Mouse (Mus musculus): ENCODE data around the gene Adgrl3. TPM values are rescaled to one million over a fixed set of nuclear protein-coding genes. Genes with fewer than 3 reads are reported as not detected.

Adgrl3 gene
- polyA plus RNA-seq, 1 experiment from 2014 or later = 8.5 TPM

GRCm38 (mm10) chr5:81638422-81638821 is 618.5 kb downstream of the Adgrl3 start:
- Histone ChIP-seq H3K4me2 (ENCODE audit: low read length) (no peak overlapping the region), H3K4me1 (ENCODE audit: control insufficient read depth in 2 of 2, insufficient read depth in 2 of 2, low read length in 2 of 2) (no peaks in the 10 kb centered on the region), H3K27ac (replicated peaks in 1 of 2; ENCODE audit: control insufficient read depth in 1 of 2, insufficient read depth in 1 of 2, low read depth in 2 of 2, low read length in 2 of 2) (no peak overlapping the region), H3K4me3 (ENCODE audit: control insufficient read depth in 1 of 2, insufficient read depth in 1 of 2, low read depth in 1 of 2, low read length in 2 of 2) (no peak overlapping the region), H3K9me3 (ENCODE audit: control insufficient read depth, low read length) (no peaks in the 10 kb centered on the region), H3K9ac (ENCODE audit: low read length) (no peak overlapping the region), H3K36me3 (ENCODE audit: control insufficient read depth, insufficient read depth, low read length) (no peaks in the 10 kb centered on the region), H3K27me3 (ENCODE audit: control insufficient read depth, insufficient read depth, low read length) (no peaks in the 10 kb centered on the region)
- 68% methylated on average over 2 of the region's 2 CpGs for WGBS
- no peak for ATAC-seq (ENCODE audit: insufficient number of reproducible peaks, insufficient read depth, low FRiP score, low read depth)

GRCm38 (mm10) chr5:81640118-81640517 is 620.2 kb downstream of the Adgrl3 start:
- Histone ChIP-seq H3K4me1 (ENCODE audit: control insufficient read depth in 2 of 2, insufficient read depth in 2 of 2, low read length in 2 of 2) (no peaks in the 10 kb centered on the region), H3K27ac (replicated peaks in 1 of 2; ENCODE audit: control insufficient read depth in 1 of 2, insufficient read depth in 1 of 2, low read depth in 2 of 2, low read length in 2 of 2) (no peak overlapping the region), H3K27me3 (ENCODE audit: control insufficient read depth, insufficient read depth, low read length) (no peaks in the 10 kb centered on the region), H3K4me3 (ENCODE audit: control insufficient read depth in 1 of 2, insufficient read depth in 1 of 2, low read depth in 1 of 2, low read length in 2 of 2) (no peak overlapping the region), H3K9me3 (ENCODE audit: control insufficient read depth, low read length) (no peaks in the 10 kb centered on the region), H3K9ac (ENCODE audit: low read length) (no peak overlapping the region), H3K4me2 (ENCODE audit: low read length) (no peak overlapping the region), H3K36me3 (ENCODE audit: control insufficient read depth, insufficient read depth, low read length) (no peaks in the 10 kb centered on the region)
- 69% methylated on average over 4 of the region's 4 CpGs for WGBS
- ATAC-seq (ENCODE audit: insufficient number of reproducible peaks, insufficient read depth, low FRiP score, low read depth) = no peak

GRCm38 (mm10) chr5:81645557-81645956 is 625.6 kb downstream of the Adgrl3 start:
- H3K36me3 ChIP-seq (ENCODE audit: control insufficient read depth, insufficient read depth, low read length) = no peaks in the 10 kb centered on the region
- 63% methylated on average over 5 of the region's 5 CpGs for WGBS
- H3K27ac ChIP-seq (replicated peaks in 1 of 2; ENCODE audit: control insufficient read depth in 1 of 2, insufficient read depth in 1 of 2, low read depth in 2 of 2, low read length in 2 of 2) = no peak overlapping the region
- H3K4me2 ChIP-seq (ENCODE audit: low read length) = no peak overlapping the region
- no peaks in the 10 kb centered on the region for H3K9me3 ChIP-seq (ENCODE audit: control insufficient read depth, low read length)
- no peak for ATAC-seq (ENCODE audit: insufficient number of reproducible peaks, insufficient read depth, low FRiP score, low read depth)
- no peaks in the 10 kb centered on the region for H3K4me1 ChIP-seq (ENCODE audit: control insufficient read depth in 2 of 2, insufficient read depth in 2 of 2, low read length in 2 of 2)
- H3K9ac ChIP-seq (ENCODE audit: low read length) = no peak overlapping the region
- no peak overlapping the region for H3K4me3 ChIP-seq (ENCODE audit: control insufficient read depth in 1 of 2, insufficient read depth in 1 of 2, low read depth in 1 of 2, low read length in 2 of 2)
- no peaks in the 10 kb centered on the region for H3K27me3 ChIP-seq (ENCODE audit: control insufficient read depth, insufficient read depth, low read length)

DNA sequence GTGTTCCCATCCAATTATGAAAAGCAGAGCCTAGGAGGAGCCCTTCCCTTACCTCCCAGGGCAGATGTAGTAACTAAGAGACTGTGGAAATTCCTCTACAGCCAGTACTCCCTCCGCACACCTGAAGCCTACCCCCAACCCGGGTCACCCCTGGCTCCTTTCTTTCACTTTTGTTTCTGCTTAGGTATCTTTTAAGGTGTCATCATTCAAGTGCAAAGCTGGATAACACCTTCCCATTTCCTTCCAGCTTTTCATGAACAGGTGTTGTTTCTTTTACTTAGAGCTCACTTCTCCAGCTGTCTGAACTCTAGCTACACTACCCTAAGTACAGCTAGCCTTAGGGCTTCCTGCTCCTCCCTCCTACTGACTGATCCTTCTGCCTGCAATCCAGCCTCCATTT is 634.0 kb downstream of the Adgrl3 start:
- Histone ChIP-seq H3K4me1 (ENCODE audit: control insufficient read depth in 2 of 2, insufficient read depth in 2 of 2, low read length in 2 of 2) (no peaks in the 10 kb centered on the region), H3K4me3 (ENCODE audit: control insufficient read depth in 1 of 2, insufficient read depth in 1 of 2, low read depth in 1 of 2, low read length in 2 of 2) (no peak overlapping the region), H3K9ac (ENCODE audit: low read length) (no peak overlapping the region), H3K36me3 (ENCODE audit: control insufficient read depth, insufficient read depth, low read length) (no peaks in the 10 kb centered on the region), H3K9me3 (ENCODE audit: control insufficient read depth, low read length) (no peaks in the 10 kb centered on the region), H3K27me3 (ENCODE audit: control insufficient read depth, insufficient read depth, low read length) (no peaks in the 10 kb centered on the region), H3K27ac (replicated peaks in 1 of 2; ENCODE audit: control insufficient read depth in 1 of 2, insufficient read depth in 1 of 2, low read depth in 2 of 2, low read length in 2 of 2) (no peak overlapping the region), H3K4me2 (ENCODE audit: low read length) (no peak overlapping the region)
- WGBS = 58% methylated on average over 2 of the region's 2 CpGs
- ATAC-seq (ENCODE audit: insufficient number of reproducible peaks, insufficient read depth, low FRiP score, low read depth) = no peak

DNA sequence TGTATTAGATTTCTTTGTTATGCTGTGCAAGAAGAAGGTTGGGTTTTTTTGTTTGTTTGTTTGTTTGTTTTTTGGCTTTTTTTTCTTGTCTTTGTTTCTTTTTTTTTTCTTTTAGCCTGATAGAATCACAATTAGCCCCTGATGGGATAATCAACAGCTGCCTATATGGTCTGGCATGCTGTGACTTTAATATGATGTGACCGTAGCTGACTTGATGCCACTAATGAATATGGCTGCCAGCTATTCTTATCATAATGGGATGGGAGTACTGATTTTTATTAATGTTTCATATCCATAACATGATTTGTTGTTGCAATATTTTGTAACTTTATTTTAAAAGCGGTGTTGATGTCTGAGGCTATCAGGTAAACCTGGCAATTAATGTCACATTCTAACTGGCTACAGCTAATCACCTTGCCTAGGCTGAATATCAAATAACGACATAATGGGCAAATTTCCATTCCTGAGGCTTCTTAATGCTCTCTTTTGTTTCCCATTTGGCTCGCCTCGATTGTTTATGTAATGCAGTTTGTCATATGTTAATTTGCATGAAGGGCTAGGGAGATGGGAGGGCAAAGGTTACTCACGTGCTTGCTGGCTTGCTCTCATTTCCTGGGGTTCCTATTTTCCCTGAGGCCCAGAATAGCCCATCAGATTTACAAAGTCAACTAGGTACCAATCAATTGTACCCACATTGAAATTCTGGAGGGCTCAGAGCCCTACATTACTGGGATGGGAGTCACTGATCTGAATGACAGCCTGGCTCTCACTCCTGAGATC is 641.9 kb downstream of the Adgrl3 start:
- WGBS = 66% methylated on average over 6 of the region's 6 CpGs
- Histone ChIP-seq H3K4me1 (ENCODE audit: control insufficient read depth in 2 of 2, insufficient read depth in 2 of 2, low read length in 2 of 2) (no peaks in the 10 kb centered on the region), H3K36me3 (ENCODE audit: control insufficient read depth, insufficient read depth, low read length) (no peaks in the 10 kb centered on the region), H3K9me3 (ENCODE audit: control insufficient read depth, low read length) (no peaks in the 10 kb centered on the region), H3K9ac (ENCODE audit: low read length) (no peak overlapping the region), H3K27me3 (ENCODE audit: control insufficient read depth, insufficient read depth, low read length) (no peaks in the 10 kb centered on the region), H3K4me2 (ENCODE audit: low read length) (no peak overlapping the region), H3K27ac (replicated peaks in 1 of 2; ENCODE audit: control insufficient read depth in 1 of 2, insufficient read depth in 1 of 2, low read depth in 2 of 2, low read length in 2 of 2) (no peak overlapping the region), H3K4me3 (ENCODE audit: control insufficient read depth in 1 of 2, insufficient read depth in 1 of 2, low read depth in 1 of 2, low read length in 2 of 2) (no peak overlapping the region)
- ATAC-seq (ENCODE audit: insufficient number of reproducible peaks, insufficient read depth, low FRiP score, low read depth) = no peak

DNA sequence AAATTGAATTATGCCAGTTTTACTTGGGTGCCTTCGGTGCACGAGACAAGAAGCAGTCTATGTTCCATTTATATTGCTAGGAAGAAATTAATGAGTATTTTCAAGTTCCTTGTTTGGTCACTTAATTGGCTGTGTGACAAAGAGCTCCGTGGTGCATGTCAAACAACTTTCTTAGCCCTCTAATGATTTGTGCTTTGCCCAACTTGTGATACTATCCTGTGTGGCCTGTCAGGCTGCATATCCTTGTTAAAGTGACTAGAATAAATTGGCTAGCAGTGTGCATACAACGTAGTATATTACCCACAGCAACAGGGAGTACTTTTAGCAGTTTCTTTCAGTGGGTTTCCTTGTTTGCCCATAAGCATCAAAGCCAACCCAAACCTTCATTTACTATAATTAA is 651.1 kb downstream of the Adgrl3 start:
- no peak for ATAC-seq (ENCODE audit: insufficient number of reproducible peaks, insufficient read depth, low FRiP score, low read depth)
- no peaks in the 10 kb centered on the region for H3K36me3 ChIP-seq (ENCODE audit: control insufficient read depth, insufficient read depth, low read length)
- H3K9ac ChIP-seq (ENCODE audit: low read length) = no peak overlapping the region
- no peaks in the 10 kb centered on the region for H3K4me1 ChIP-seq (ENCODE audit: control insufficient read depth in 2 of 2, insufficient read depth in 2 of 2, low read length in 2 of 2)
- H3K27ac ChIP-seq (replicated peaks in 1 of 2; ENCODE audit: control insufficient read depth in 1 of 2, insufficient read depth in 1 of 2, low read depth in 2 of 2, low read length in 2 of 2) = no peak overlapping the region
- H3K27me3 ChIP-seq (ENCODE audit: control insufficient read depth, insufficient read depth, low read length) = no peaks in the 10 kb centered on the region
- no peaks in the 10 kb centered on the region for H3K9me3 ChIP-seq (ENCODE audit: control insufficient read depth, low read length)
- H3K4me2 ChIP-seq (ENCODE audit: low read length) = no peak overlapping the region
- H3K4me3 ChIP-seq (ENCODE audit: control insufficient read depth in 1 of 2, insufficient read depth in 1 of 2, low read depth in 1 of 2, low read length in 2 of 2) = no peak overlapping the region
- 71% methylated on average over 4 of the region's 4 CpGs for WGBS

GRCm38 (mm10) chr5:81674275-81674974 is 654.5 kb downstream of the Adgrl3 start:
- Histone ChIP-seq H3K4me3 (ENCODE audit: control insufficient read depth in 1 of 2, insufficient read depth in 1 of 2, low read depth in 1 of 2, low read length in 2 of 2) (no peak overlapping the region), H3K4me2 (ENCODE audit: low read length) (no peak overlapping the region), H3K9me3 (ENCODE audit: control insufficient read depth, low read length) (no peaks in the 10 kb centered on the region), H3K4me1 (ENCODE audit: control insufficient read depth in 2 of 2, insufficient read depth in 2 of 2, low read length in 2 of 2) (no peaks in the 10 kb centered on the region), H3K27ac (replicated peaks in 1 of 2; ENCODE audit: control insufficient read depth in 1 of 2, insufficient read depth in 1 of 2, low read depth in 2 of 2, low read length in 2 of 2) (no peak overlapping the region), H3K9ac (ENCODE audit: low read length) (no peak overlapping the region), H3K36me3 (ENCODE audit: control insufficient read depth, insufficient read depth, low read length) (no peaks in the 10 kb centered on the region), H3K27me3 (ENCODE audit: control insufficient read depth, insufficient read depth, low read length) (no peaks in the 10 kb centered on the region)
- 61% methylated on average over 4 of the region's 4 CpGs for WGBS
- ATAC-seq (ENCODE audit: insufficient number of reproducible peaks, insufficient read depth, low FRiP score, low read depth) = no peak
